Mouse (Mus musculus) midbrain, embryonic 10.5 days (tissue): ENCODE measurements around the gene Camk2g. TPM values are rescaled to one million over a fixed set of nuclear protein-coding genes. Genes with fewer than 3 reads are reported as not detected.
A peak's percentile ranks its signal among the peaks of the same experiment; 100 is the strongest.

Experiments
- DNase-seq: peaks from one replicate; pipeline ENCODE4 v3.0.0-alpha.2; 2017; ENCODE audit warnings: low spot score
- H3K27ac ChIP-seq: fragments of 300-500 bp; sonication (generic); replicated peaks from 2 replicates; pipeline ENCODE4 v1.5.1; 2016; ENCODE audit warnings: mild to moderate bottlenecking
- H3K27me3 ChIP-seq: fragments of 300-500 bp; sonication (generic); 2 replicates; pipeline ENCODE4 v1.6.1; 2016; ENCODE audit warnings: low read depth, mild to moderate bottlenecking; ENCODE audit not compliant: poor library complexity, severe bottlenecking
- H3K36me3 ChIP-seq: fragments of 300-500 bp; sonication (generic); 2 replicates; pipeline ENCODE4 v1.6.1; 2016; ENCODE audit warnings: mild to moderate bottlenecking, moderate library complexity
- H3K4me1 ChIP-seq: fragments of 300-500 bp; sonication (generic); 2 replicates; pipeline ENCODE4 v1.6.1; 2016
- H3K4me3 ChIP-seq: fragments of 300-500 bp; sonication (generic); 2 replicates; pipeline ENCODE4 v1.5.1; 2016; ENCODE audit warnings: mild to moderate bottlenecking, moderate library complexity
- H3K9me3 ChIP-seq: fragments of 300-500 bp; sonication (generic); replicated peaks from 2 replicates; pipeline ENCODE4 v1.6.1; 2016; ENCODE audit warnings: mild to moderate bottlenecking
- WGBS: fragments of 180-500 bp; shearing (Covaris S2); methylation state at CpG from one replicate; pipeline ENCODE4 v1.1.7; 2016; 5-methylcytosine and 5-hydroxymethylcytosine counted together
- polyA plus RNA-seq: library from polyadenylated mRNA; unstranded; fragments of >200 nt; fragmentation: Nextera tagmentation; extraction: Ambion mirVana; gene quantifications from 2 replicates; pipeline ENCODE4 v1.2.1, GENCODE M21; 2016

Gene Camk2g
- polyA plus RNA-seq, 1 experiment from 2014 or later: 41.8 TPM

GRCm38 (mm10) chr14:20790445-20790844, 3.4 kb downstream of the Camk2g start:
- no peak for DNase-seq
- no peak overlapping the region for H3K4me3 ChIP-seq
- peaks cover 3% of the 10 kb centered on the region; the same call in 1 of the 2 replicates for H3K27me3 ChIP-seq
- 96% methylated on average over 5 of the region's 5 CpGs for WGBS
- no peaks in the 10 kb centered on the region for H3K9me3 ChIP-seq
- peaks cover 64% of the 10 kb centered on the region for H3K4me1 ChIP-seq
- H3K36me3 ChIP-seq: peaks cover 67% of the 10 kb centered on the region
- no peak overlapping the region for H3K27ac ChIP-seq

DNA sequence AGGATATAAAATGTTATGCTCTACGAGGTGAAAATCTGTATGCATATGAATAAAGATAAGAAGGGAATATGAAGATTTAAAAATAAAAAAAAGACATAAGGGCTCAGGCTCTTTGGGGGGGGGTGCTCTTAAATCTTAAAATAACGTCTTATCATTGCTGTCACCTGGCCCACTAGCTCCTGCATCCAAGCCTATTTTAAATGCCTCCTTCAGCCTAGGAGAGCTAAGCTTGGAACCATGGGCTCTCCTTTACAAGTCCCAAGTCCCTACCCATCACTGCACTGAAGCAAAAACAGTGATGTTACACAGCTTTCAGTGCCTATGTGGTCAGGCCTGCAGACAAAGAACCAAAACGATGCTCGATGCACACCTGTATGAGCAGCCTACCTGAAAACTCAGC, 4.3 kb downstream of the Camk2g start:
- peaks cover 75% of the 10 kb centered on the region for H3K36me3 ChIP-seq
- H3K4me1 ChIP-seq: peaks cover 59% of the 10 kb centered on the region
- no peak overlapping the region for H3K4me3 ChIP-seq
- no peak for DNase-seq
- no peak overlapping the region for H3K27ac ChIP-seq
- no peaks in the 10 kb centered on the region for H3K9me3 ChIP-seq
- H3K27me3 ChIP-seq: no peaks in the 10 kb centered on the region
- 89% methylated on average over 4 of the region's 4 CpGs for WGBS

- Histone ChIP-seq H3K27me3 (no peaks in the 10 kb centered on the region), H3K4me3 (no peak overlapping the region), H3K4me1 (peaks cover 49% of the 10 kb centered on the region), H3K27ac (no peak overlapping the region), H3K9me3 (no peaks in the 10 kb centered on the region), H3K36me3 (peaks cover 90% of the 10 kb centered on the region)
- no peak for DNase-seq
- WGBS: 78% methylated on average over 3 of the region's 3 CpGs
Measured at GRCm38 (mm10) chr14:20788151-20788550, 5.7 kb downstream of the Camk2g start.

- Histone ChIP-seq H3K9me3 (no peaks in the 10 kb centered on the region), H3K36me3 (peaks cover 99% of the 10 kb centered on the region), H3K4me3 (no peak overlapping the region), H3K27ac (peak overlapping the region; percentile 1; the same call in 1 of the 2 replicates), H3K27me3 (no peaks in the 10 kb centered on the region), H3K4me1 (peaks cover 33% of the 10 kb centered on the region)
- no peak for DNase-seq
- 77% methylated on average over 4 of the region's 4 CpGs for WGBS
Measured at GRCm38 (mm10) chr14:20786611-20787015, 7.3 kb downstream of the Camk2g start.

DNA sequence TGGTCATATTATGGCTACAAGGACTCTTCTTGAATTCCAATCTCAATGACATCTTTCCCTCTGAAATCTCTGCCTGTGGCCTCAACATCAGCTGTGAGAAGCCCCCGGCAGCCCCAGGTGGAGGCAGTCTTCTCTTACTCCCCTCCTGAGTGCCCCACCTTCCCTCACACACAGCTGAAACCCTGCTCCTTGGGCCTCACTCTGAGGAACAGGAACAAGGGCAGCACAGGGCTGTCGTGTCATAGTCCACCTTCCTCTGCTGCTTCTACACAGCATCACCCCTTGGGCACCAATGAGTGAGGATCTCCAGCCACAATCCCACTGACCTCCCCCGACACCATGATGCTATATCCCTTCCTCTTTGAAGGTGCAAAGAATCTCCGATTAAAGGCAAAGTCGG, 7.9 kb downstream of the Camk2g start:
- Histone ChIP-seq H3K36me3 (peaks cover 99% of the 10 kb centered on the region), H3K27ac (no peak overlapping the region), H3K4me3 (no peak overlapping the region), H3K9me3 (no peaks in the 10 kb centered on the region), H3K27me3 (no peaks in the 10 kb centered on the region), H3K4me1 (peaks cover 27% of the 10 kb centered on the region)
- no peak for DNase-seq
- WGBS: 90% methylated on average over 5 of the region's 5 CpGs

- no peaks in the 10 kb centered on the region for H3K27me3 ChIP-seq
- H3K36me3 ChIP-seq: peaks cover 99% of the 10 kb centered on the region
- H3K4me1 ChIP-seq: peaks cover 25% of the 10 kb centered on the region
- H3K9me3 ChIP-seq: no peaks in the 10 kb centered on the region
- H3K27ac ChIP-seq: no peak overlapping the region
- WGBS: 83% methylated on average over 1 of the region's 1 CpGs
- no peak for DNase-seq
- H3K4me3 ChIP-seq: no peak overlapping the region
Measured at GRCm38 (mm10) chr14:20785231-20785630, 8.7 kb downstream of the Camk2g start.

DNA sequence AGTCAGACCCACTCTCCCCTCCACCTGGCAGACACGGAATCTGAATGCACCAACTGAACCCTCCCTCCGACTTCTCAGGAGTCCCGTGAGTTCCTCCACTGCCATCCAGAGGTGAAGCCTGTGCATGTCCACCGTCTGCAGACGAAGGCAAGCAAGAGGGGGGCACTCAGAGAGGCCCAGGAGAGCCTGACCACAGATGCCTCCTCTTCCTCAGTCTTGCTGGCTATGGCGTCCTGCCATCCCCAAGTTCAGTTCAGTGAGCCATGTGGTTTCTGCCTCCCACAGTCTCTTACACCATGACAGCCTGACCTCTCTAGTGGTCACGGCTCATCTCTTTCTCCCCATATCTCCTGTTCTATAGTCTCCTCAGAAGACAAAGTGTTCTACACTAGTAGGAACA, 9.2 kb downstream of the Camk2g start:
- no peaks in the 10 kb centered on the region for H3K27me3 ChIP-seq
- H3K36me3 ChIP-seq: peaks cover 99% of the 10 kb centered on the region
- H3K4me3 ChIP-seq: no peak overlapping the region
- peaks cover 25% of the 10 kb centered on the region for H3K4me1 ChIP-seq
- no peaks in the 10 kb centered on the region for H3K9me3 ChIP-seq
- WGBS: 87% methylated on average over 7 of the region's 7 CpGs
- H3K27ac ChIP-seq: no peak overlapping the region
- DNase-seq: no peak

- Histone ChIP-seq H3K36me3 (peaks cover 98% of the 10 kb centered on the region), H3K9me3 (no peaks in the 10 kb centered on the region)
Measured at GRCm38 (mm10) chr14:20783526-20783925, 10.4 kb downstream of the Camk2g start.

GRCm38 (mm10) chr14:20782860-20783259, 11.0 kb downstream of the Camk2g start:
- DNase-seq: no peak
- peaks cover 26% of the 10 kb centered on the region for H3K4me1 ChIP-seq
- WGBS: 94% methylated on average over 7 of the region's 7 CpGs
- H3K27ac ChIP-seq: no peak overlapping the region
- H3K27me3 ChIP-seq: no peaks in the 10 kb centered on the region
- peaks cover 98% of the 10 kb centered on the region for H3K36me3 ChIP-seq
- no peaks in the 10 kb centered on the region for H3K9me3 ChIP-seq
- H3K4me3 ChIP-seq: no peak overlapping the region

More at GRCm38 (mm10) chr14:20783526-20783925, 10.4 kb downstream of the Camk2g start:
- DNase-seq: no peak
- no peak overlapping the region for H3K27ac ChIP-seq
- H3K27me3 ChIP-seq: no peaks in the 10 kb centered on the region
- peaks cover 28% of the 10 kb centered on the region for H3K4me1 ChIP-seq
- no peak overlapping the region for H3K4me3 ChIP-seq
- WGBS: 91% methylated on average over 6 of the region's 6 CpGs

GRCm38 (mm10) chr14:20780217-20780616, 13.7 kb downstream of the Camk2g start:
- DNase-seq: no peak
- Histone ChIP-seq H3K4me1 (peaks cover 25% of the 10 kb centered on the region), H3K27me3 (no peaks in the 10 kb centered on the region), H3K36me3 (peaks cover 88% of the 10 kb centered on the region), H3K4me3 (no peak overlapping the region), H3K27ac (no peak overlapping the region), H3K9me3 (no peaks in the 10 kb centered on the region)
- WGBS: 93% methylated on average over 8 of the region's 8 CpGs

DNA sequence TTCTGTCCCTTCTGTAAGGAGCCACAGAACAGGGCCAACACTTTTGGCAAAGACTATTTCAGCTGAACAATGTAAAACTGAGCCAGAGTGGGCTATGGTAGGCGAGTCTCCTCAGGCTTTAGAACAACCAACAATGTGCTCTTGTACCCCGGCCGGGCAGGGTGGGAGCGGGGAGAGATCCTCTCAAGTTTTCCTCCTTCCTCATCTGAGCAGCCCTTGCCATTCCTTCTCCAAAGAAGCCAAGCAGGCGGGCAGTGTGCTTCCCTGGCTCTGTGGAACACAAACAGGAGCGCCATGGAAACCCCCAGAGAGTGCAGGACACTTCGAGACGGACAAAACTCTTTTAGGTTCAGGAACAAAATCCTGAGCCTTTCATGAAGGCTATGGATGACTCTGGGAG, 15.4 kb downstream of the Camk2g start:
- peaks cover 71% of the 10 kb centered on the region for H3K36me3 ChIP-seq
- H3K9me3 ChIP-seq: no peaks in the 10 kb centered on the region

GRCm38 (mm10) chr14:20775661-20776060, 18.2 kb downstream of the Camk2g start:
- peak overlapping the region; percentile 74 for H3K27ac ChIP-seq
- DNase-seq: peak; percentile 49
- H3K4me1 ChIP-seq: peaks cover 52% of the 10 kb centered on the region
- H3K9me3 ChIP-seq: no peaks in the 10 kb centered on the region
- H3K36me3 ChIP-seq: peaks cover 49% of the 10 kb centered on the region
- no peaks in the 10 kb centered on the region for H3K27me3 ChIP-seq
- H3K4me3 ChIP-seq: peak overlapping the region; percentile 32
- WGBS: 12% methylated on average over 6 of the region's 6 CpGs

More for the DNA sequence above, 15.4 kb downstream of the Camk2g start:
- H3K4me3 ChIP-seq: no peak overlapping the region
- H3K27me3 ChIP-seq: no peaks in the 10 kb centered on the region
- H3K4me1 ChIP-seq: peaks cover 41% of the 10 kb centered on the region
- 91% methylated on average over 8 of the region's 8 CpGs for WGBS
- no peak for DNase-seq
- 0 out of 2 replicates have a peak overlapping the region, but pooled peaks have one; percentile 17 for H3K27ac ChIP-seq

DNA sequence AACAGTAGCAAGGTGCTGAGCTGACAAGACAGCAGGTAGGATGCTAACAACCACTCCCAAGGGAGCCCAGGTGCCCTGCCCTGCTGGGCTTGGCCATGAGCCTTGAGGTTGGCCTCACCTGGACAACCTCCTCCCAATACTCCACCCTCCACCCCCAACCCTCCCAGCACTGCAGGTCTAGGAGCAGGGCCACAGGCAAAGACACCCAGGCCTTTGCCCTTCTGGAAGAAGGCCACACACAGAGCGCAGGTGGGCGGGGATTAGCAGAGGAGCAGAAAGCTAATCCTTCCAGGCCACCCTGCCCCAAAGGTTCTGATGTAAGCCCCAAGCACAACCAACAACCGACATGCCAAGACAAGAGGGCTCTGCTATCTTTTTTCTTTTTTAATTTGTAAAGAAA, 20.5 kb downstream of the Camk2g start:
- DNase-seq: no peak
- H3K36me3 ChIP-seq: peaks cover 50% of the 10 kb centered on the region
- 32% methylated on average over 3 of the region's 3 CpGs for WGBS
- H3K4me1 ChIP-seq: peaks cover 47% of the 10 kb centered on the region
- no peaks in the 10 kb centered on the region for H3K9me3 ChIP-seq
- no peak overlapping the region for H3K27ac ChIP-seq
- H3K27me3 ChIP-seq: no peaks in the 10 kb centered on the region
- H3K4me3 ChIP-seq: no peak overlapping the region

DNA sequence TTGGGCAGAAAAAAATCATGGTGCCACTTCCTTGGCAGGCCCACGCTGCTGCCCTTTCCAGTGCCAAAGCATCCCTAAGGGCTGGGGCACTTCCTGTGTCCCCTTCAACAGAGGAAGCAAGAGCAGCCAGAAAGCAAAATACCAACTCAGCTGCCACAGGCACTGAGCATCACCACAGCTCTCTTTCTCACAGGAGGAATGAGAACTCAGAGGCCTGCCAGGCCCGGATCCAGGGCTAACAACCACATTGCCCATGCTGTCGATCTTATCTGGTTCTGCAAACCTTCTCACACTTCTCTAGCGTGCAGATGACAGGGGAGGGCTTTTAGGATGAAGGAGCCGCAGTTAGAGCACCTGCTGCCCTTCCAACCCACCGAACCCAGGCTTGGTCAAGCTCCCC, 21.1 kb downstream of the Camk2g start:
- Histone ChIP-seq H3K27me3 (no peaks in the 10 kb centered on the region), H3K4me1 (peaks cover 47% of the 10 kb centered on the region), H3K9me3 (no peaks in the 10 kb centered on the region), H3K4me3 (no peak overlapping the region), H3K36me3 (peaks cover 50% of the 10 kb centered on the region), H3K27ac (no peak overlapping the region)
- 89% methylated on average over 6 of the region's 6 CpGs for WGBS
- no peak for DNase-seq
